Mouse (Mus musculus) testis, adult 2 months (tissue): ENCODE results near the gene Brca2.

Experiments used
- CTCF ChIP-seq: fragments of 200-500 bp; IDR thresholded peaks from 2 replicates; pipeline ENCODE4 v1.5.1; 2012; ENCODE audit warnings: low read depth, mild to moderate bottlenecking, inconsistent platforms, low read length, moderate library complexity; ENCODE audit not compliant: control insufficient read depth, insufficient read depth, insufficient replicate concordance
- POLR2A ChIP-seq: fragments of 200-500 bp; IDR thresholded peaks from 2 replicates; pipeline ENCODE4 v1.6.1; 2012; ENCODE audit warnings: low read depth, mild to moderate bottlenecking, inconsistent platforms, low read length, moderate library complexity; ENCODE audit not compliant: control insufficient read depth

DNA sequence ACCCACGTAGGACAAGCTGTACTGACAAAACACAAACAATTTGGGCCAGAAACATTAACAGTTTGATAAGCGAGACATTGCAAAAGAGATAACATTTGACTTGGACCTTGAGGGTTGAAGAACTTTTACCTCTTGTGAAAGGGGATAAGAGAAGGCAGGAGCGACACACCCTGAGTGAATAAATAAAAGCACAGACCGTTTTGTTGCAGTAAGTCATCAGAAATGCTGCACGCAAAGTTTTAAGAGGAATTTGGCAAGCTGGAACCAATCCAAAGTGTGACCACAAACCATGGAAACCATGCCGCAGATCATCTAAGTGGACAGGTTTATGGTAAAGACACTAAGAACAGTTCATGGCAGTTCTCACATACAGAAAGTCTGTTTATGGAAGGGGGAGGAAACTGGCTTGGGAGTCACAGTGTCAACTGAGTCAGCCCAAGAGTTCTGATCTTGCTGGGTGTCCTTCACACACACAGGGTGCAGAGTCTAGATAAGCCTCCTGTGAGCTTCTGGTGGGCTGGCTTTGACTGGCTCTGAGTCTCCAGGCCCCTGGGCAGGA, 56.3 kb downstream of the Brca2 start:
- no peak for TF ChIP-seq CTCF
- TF ChIP-seq POLR2A = no peak
